Mouse (Mus musculus): ENCODE data around the gene Meis1. TPM values are rescaled to one million over a fixed set of nuclear protein-coding genes. Genes with fewer than 3 reads are reported as not detected.
A peak's percentile ranks its signal among the peaks of the same experiment; 100 is the strongest.

Gene Meis1
- polyA plus RNA-seq, 1 experiment: 22.7 TPM

- DNase-seq (ENCODE audit: extremely low spot score in 1 of 2, low spot score in 1 of 2): no peak
These were observed 63.9 kb downstream of the Meis1 start for GRCm38 (mm10) chr11:18954852-18955251.

GRCm38 (mm10) chr11:18953892-18954291 lies 64.9 kb downstream of the Meis1 start:
- DNase-seq (ENCODE audit: extremely low spot score in 1 of 2, low spot score in 1 of 2): no peak

DNA sequence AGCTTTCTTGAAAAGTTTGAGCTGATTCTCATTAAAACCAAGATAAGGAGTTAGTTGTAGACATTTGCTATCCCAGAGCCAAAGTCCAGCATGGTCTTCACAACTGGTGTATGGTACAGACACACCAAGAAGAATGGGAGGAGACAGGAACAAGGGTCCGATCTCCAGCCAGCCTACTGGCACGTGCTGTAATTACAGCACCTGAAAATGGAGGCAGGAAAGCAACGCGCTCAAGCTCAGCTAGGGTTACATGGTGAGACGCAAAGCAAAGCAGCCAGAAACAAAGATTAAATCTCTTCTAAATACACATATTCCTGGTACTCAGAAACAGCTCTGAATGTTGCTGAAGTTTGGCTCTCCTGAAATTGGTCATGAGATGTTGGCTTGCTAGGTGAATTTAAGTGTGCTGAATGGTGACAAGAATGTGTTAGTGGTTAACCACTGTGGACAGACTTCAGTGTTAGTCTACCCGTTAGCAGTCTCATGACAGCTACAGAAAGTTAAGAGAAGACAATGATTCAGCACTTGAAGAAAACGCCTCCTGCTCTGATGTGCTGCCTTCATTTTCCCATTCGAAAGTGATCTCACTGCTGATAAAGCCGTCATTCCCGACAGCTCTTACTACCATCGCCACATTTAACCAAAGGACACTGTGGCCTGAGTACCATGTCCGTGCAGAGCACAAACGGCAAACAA lies 70.0 kb downstream of the Meis1 start:
- DNase-seq (ENCODE audit: extremely low spot score in 1 of 2, low spot score in 1 of 2): no peak

DNA sequence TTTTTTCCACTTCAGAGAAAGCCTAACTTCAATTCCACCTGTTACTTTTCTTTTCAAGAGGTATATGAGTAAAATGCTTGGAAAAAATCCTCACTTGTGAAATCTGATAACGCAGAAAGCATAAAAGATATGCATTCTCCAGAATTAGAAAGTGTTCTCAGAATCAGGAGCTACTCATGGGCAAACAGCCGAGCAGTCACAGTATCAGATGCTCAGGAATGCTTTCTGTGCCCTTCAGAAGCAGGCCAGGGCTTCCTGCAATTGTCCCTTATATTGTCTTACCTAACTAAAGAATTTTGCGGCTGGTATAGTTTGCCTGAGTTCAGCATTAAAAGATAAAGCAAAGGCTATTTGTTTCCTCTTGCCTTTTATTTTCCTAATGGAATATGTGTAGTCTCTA lies 71.4 kb downstream of the Meis1 start:
- no peak for DNase-seq (ENCODE audit: extremely low spot score in 1 of 2, low spot score in 1 of 2)

GRCm38 (mm10) chr11:18945778-18946177 lies 73.0 kb downstream of the Meis1 start:
- DNase-seq (ENCODE audit: extremely low spot score in 1 of 2, low spot score in 1 of 2): no peak

GRCm38 (mm10) chr11:18944972-18945625 lies 73.7 kb downstream of the Meis1 start:
- DNase-seq (ENCODE audit: extremely low spot score in 1 of 2, low spot score in 1 of 2): no peak

GRCm38 (mm10) chr11:18944209-18944608 lies 74.6 kb downstream of the Meis1 start:
- DNase-seq (ENCODE audit: extremely low spot score in 1 of 2, low spot score in 1 of 2): no peak

GRCm38 (mm10) chr11:18942990-18943389 lies 75.8 kb downstream of the Meis1 start:
- no peak for DNase-seq (ENCODE audit: extremely low spot score in 1 of 2, low spot score in 1 of 2)

- no peak for DNase-seq (ENCODE audit: extremely low spot score in 1 of 2, low spot score in 1 of 2)
These were observed 77.9 kb downstream of the Meis1 start for GRCm38 (mm10) chr11:18940916-18941315.

GRCm38 (mm10) chr11:18934921-18935320 lies 83.9 kb downstream of the Meis1 start:
- no peak for DNase-seq (ENCODE audit: extremely low spot score in 1 of 2, low spot score in 1 of 2)

DNA sequence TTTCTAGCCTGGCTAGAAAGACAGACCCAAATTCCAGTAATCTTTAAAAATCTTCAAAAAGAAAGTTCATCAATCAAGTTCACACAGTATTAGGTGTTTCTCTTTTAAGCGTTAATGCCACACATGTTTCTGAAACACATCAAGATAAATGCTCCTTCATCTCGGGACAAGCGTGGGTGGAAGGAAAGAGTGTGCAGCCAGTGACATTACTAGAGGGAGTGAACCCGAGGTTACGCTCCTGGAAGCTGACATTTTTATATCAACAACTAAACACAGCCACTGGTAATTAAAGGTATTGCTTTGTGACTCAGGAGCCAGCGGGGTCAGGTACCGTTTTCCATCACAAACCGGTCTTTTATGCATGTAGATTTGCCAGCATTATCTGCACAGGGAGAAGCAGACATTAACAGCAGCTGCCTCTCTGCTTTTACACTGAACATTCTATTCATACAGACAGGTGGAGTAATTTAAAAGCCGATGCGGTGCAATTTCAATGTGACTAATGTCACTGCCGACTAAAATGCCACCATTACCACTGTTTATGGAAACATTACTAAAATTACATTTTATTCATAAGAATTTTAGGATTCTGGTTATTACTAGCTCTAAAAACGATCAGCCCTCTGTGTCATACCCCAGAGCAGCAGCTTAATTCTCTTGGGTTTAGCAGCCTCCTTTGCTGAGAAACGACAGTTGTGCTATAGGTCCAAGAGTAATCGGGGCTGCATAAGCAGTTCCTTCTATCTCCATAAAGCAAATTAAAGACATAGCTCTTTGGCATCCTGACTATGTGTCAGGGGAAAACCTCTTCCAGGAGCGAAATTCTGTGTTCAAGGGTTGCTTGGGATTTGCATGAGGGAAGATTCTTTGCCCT lies 87.5 kb downstream of the Meis1 start:
- no peak for DNase-seq (ENCODE audit: extremely low spot score in 1 of 2, low spot score in 1 of 2)

GRCm38 (mm10) chr11:18929779-18930728 lies 88.7 kb downstream of the Meis1 start:
- no peak for DNase-seq (ENCODE audit: extremely low spot score in 1 of 2, low spot score in 1 of 2)

DNA sequence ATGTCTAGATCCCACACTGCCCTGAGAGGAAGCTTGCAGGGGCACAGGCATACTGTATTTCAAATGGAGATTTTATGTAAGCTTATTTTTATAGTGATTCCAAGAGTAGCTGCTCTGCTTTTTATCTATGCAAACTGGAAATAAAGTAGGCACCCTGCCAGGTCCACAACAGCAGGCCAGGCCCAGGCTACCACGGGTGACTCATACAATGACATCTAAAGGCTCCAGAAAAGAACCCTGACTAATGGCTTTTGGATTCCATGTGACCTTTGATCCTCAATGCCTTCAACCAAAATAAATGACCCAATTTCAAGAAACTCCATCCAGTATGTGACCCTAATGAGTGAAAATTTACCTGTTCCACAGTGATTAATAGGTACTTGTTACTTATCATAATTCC lies 91.4 kb downstream of the Meis1 start:
- no peak for DNase-seq (ENCODE audit: extremely low spot score in 1 of 2, low spot score in 1 of 2)

- no peak for DNase-seq (ENCODE audit: extremely low spot score in 1 of 2, low spot score in 1 of 2)
These were observed 92.0 kb downstream of the Meis1 start for GRCm38 (mm10) chr11:18926798-18927197.

DNA sequence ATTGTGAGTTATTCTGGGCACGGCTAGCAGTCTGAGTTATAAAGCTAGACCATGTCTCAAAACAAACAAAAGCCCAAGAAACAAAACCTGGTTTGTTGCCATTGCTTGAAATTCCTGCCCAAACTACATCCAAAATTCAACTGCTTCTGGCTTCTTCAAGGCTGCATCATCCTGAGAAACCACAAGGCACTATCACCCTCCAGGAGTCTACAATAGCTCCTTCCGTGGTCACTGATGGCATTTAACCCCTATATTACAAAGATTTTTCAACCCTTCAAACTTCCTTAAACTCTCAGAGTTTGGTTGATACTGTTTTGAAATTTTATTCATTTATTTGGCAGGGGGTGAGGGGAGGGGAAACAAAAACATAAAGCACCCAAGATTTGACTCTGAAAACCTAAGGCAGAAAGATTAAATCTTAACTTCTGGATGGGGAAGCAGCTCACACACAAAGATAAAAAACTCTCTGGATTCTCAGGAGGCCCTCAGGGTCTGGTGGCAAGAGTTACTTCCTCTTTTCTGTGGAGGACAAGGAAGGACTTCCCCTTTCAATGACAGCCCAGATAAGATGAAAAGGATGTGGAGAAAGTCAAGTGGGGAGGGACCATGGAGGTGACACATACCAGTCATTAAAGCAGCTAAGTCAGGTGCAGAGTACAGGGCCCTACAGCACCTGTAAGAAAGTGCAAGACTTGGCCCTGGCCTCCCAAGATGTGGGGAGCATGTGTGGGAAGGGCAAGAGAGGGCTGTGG lies 94.0 kb downstream of the Meis1 start:
- peak in 1 of 2 experiments; percentile 2 for DNase-seq (ENCODE audit: extremely low spot score in 1 of 2, low spot score in 1 of 2)

- no peak for DNase-seq (ENCODE audit: extremely low spot score in 1 of 2, low spot score in 1 of 2)
These were observed 95.5 kb downstream of the Meis1 start for GRCm38 (mm10) chr11:18923274-18923673.

DNA sequence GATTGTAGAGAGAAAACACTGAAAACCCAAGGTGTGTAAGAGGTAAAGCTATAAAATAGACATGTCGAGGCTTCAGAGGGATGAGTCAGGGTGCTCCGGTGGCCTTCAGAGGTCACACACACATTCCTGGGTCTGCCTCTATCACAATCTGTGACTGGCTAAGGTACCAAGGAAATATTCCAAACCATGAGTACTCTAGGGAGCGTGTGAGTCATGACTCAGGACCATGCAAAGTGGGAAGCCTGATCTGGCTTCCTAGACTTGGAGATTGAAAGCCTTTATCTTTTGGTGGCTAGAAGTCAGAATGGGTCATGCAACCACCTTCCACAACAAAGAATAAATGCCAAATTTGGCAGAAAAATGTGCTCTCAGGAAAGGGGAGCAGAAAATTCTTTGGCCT lies 98.1 kb downstream of the Meis1 start:
- no peak for DNase-seq (ENCODE audit: extremely low spot score in 1 of 2, low spot score in 1 of 2)

GRCm38 (mm10) chr11:18919162-18919762 lies 99.5 kb downstream of the Meis1 start:
- no peak for DNase-seq (ENCODE audit: extremely low spot score in 1 of 2, low spot score in 1 of 2)

- no peak for DNase-seq (ENCODE audit: extremely low spot score in 1 of 2, low spot score in 1 of 2)
These were observed 100.9 kb downstream of the Meis1 start for GRCm38 (mm10) chr11:18917887-18918286.

All from frontal cortex, adult 2 months (tissue).